Mouse (Mus musculus): ENCODE measurements around the gene Vsx1.

Vsx1 gene

DNA sequence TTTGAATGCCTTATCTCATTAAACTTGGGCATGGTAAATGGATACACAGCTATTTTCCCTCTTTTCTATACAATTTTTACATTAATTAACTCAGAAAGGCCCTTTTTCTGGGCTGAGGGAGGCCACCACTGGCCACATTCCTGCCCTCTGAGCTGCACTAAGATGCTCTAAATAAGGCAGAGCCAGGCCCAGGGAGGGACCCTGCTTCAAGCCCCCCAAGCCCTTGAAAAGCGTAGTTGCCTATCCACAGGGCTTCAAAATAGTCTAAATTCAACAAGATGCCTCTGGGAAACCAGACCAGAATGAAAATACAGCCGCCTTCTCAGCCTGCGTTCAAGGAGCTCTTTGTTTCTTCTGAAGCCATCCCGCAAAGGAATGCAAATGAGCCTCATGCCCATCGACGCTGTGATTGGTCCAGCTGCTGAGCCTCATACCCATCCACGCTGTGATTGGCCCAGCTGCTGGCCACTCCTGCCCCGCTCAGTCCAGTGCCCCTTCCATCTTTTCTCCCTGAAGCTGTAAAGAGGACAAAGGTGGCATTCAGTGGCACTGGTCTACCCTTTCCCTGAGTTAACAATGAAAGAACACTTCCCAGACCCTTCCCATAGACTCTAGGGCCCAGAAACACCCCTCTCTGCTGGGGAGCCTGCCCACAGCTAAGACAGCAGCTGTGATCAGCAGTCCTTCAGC lies 45.3 kb downstream of the Vsx1 start:
- no peak for DNase-seq

DNA sequence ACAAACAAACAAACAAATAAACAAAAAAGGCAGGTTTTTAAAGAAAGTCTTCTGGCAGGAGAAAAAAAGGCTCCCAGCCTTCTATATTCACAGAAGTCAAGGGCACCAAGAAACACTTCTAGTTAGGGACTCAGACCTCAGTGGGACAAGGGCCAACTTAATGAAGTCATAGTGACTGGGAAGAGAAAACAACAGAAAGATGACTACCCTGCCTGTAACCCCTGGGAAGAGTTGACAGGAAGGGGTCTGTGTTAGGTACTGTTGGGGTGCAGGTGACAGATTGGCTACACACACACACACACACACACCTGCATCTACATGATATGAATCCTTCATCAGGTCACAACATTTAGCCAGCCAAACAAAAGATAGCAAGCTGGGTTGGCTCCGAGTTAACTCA lies 46.0 kb downstream of the Vsx1 start:
- DNase-seq = no peak

DNA sequence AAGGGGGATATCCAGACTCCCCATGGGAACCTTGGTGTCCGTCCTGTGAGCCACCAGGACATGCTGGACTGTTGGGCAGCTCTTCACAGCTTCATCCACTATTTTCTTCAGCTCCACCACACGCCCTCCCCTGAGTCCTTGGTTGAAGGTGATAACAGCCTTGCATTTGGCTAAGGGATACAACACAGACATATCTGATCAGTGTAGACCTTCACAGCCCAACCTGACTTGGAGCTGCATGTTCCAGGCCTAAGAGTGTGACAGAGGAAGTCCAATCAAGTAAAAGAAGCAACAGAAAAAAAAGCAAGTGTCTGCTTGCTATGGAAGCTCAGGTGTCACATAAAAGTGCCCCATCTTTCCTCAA lies 50.8 kb downstream of the Vsx1 start:
- no peak for DNase-seq

DNA sequence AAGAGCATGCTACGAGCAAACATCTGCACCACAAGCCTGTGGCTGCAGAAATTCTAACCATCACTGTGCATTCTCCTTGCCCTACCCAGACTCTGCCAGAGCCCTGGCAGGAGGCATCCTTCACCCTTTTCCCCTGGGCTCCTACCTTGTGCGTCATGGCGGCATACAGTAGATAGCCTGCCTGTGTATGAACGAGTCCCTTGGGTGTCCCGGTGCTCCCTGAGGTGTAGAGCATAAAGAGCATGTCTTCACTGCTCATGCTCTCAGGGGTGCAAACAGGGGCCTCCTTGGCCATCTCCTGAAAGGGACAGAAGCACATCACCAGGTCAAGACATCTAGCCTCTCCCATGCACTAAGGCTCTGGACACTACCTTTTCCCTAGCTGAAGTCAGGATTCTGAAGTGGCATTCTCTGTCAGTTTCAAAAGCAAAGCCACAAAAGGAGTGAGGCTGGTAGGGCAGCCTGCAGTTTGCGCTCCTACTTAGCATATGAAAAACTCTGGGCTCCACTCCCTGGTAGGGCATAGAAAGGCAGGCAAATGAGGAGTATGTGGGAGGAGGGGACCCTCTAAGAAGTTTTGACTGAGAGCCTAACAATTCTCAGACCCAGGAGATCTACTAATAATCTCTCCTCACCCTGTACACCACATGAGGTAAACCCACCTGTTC lies 51.3 kb downstream of the Vsx1 start:
- no peak for DNase-seq

DNA sequence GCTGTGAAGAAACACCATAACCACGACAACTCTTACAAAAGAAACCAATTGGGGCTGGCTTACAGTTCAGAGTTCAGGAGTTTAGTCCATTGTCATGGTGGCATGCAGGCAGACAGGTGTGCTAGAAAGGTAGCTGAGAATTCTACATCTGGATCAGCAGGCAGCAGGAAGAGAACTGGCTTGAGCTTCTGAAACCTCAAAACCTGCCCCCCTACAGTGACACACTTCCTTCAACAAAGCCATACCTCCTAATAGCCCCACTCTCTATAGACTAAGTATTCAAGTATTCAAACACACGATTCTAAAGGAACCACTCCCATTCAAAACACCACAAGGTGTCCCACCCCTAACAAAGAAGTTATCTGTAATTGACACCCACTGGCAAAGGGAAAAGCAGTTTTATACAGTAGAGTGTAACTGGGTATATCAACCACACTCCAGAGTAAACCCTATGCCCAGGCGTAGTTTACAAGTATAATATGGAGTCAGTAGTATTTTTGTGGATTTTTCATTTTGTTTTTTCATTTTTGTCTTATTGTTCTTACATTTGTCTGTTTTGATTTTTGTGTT lies 53.2 kb downstream of the Vsx1 start:
- DNase-seq = no peak
